Mouse (Mus musculus): ENCODE results near the gene Rps29. TPM values are rescaled to one million over a fixed set of nuclear protein-coding genes. Genes with fewer than 3 reads are reported as not detected.
"Not testable (repeated sequence)": the region's sequence is repeated elsewhere in the genome, so short reads cannot be mapped to it uniquely, and the experiment has no call there.

The Rps29 gene
- total RNA-seq, 1 experiment from 2014 or later = 1,456 TPM

- no peak for DNase-seq
Measured at GRCm38 (mm10) chr12:69179371-69179770, 20.4 kb upstream of the Rps29 start.

DNA sequence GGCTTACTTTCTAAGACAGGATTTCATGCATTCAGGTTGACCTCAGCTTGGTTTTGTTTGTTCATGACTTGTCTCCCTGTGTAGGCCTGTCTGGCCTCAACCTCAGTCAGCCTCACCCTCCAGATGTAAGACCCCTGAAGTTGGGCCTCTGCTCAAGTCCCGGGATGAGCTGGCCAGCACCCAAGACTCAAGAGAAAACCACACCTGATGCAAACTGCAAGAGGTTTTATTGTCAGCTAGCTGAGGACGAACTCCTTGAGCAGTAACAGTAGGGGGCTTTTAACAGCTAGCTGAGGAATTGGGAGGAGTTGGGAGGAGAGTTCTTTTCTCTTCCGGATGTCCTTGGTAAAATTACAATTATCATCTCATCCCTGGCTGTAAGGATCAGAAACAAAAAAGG is 18.5 kb upstream of the Rps29 start:
- no peak for DNase-seq

DNA sequence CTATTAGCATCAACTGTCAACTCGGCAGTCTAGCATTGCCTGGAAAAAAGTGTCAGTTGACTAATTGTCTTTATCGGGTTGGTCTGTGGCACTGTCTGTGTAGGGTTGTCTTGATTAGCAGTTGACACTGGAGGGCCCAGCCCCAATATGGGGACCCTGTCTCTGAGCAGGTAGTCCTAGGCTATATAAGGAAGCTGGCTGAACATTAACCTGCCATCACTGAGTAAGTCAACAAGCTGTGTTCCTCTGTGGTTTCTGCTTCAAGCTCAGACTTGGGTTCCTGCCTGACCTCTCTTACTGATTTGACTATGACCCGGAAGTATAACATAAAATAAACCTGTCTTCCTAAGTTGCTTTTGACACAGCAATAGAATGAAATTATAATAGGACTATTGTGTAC is 17.0 kb upstream of the Rps29 start:
- no peak for DNase-seq

DNA sequence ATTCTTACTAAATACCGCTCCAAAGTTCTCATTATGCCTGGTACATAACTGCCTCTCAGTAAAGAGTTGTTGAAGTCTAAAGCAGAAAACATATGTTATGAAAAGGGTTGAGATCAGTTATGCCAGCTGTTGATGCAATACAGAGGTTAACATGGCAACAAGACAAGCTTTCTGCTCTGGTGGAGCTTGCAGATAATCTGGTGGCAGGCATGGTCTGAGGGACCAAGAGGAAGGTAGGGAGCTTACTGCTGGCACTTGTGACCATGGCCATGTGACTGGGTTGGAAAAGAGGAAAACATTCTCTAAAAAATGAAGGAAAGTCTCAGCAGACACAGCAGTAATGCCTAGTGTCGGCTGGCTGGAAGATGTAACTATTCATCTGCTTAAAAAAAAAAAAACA is 12.3 kb upstream of the Rps29 start:
- DNase-seq = no peak

- DNase-seq = peak; percentile 91
Measured at GRCm38 (mm10) chr12:69168461-69169106, 9.6 kb upstream of the Rps29 start, which contains the start of gene Lrr1. Lrr1 (plus strand) TSS chr12:69168814.

GRCm38 (mm10) chr12:69167656-69168460 is 8.9 kb upstream of the Rps29 start:
- DNase-seq = no peak

DNA sequence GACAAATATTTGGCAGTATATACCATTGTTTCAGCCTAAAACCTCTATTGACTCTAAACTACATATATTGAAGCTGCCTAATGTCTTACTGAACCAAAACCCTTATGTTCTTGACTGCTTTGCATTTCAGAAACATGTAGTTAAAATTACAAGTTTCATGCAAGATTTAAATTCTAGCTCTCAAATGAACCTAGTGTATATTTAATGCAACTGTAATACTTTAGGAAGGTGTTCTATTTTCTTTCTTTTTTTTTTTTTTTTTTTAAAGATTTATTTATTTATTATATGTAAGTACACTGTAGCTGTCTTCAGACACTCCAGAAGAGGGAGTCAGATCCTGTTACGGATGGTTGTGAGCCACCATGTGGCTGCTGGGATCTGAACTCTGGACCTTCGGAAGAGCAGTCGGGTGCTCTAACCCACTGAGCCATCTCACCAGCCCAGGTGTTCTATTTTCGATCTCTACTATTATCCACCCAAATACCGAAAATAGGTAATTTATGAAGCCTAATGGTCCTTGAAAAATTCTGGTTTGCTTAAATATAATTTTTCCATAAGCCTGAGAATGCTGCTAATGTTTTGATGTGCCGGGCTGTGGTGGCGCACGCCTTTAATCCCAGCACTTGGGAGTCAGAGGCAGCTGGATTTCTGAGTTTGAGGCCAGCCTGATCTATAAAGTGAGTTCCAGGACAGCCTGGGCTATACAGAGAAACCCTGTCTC is 8.0 kb upstream of the Rps29 start:
- DNase-seq = not testable (repeated sequence)

DNA sequence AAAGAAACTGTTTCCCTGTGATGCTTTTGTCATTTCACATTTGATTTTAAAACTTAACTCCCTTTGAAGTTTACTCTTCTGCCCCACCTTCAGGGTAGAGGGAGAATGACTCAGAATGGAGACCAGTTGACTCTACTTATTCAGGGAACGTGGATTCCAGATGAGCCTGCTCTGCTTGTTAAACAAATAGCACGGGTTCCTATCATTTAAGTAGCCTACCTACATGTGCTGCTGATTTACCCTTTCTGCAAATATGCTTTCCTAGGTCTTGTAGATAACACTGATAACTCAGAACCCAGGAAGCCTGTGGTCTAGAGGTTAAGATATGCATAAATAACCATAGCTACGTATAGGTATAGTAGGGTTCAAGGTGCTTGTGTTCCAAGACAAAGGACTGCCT is 5.9 kb upstream of the Rps29 start:
- DNase-seq = no peak

DNA sequence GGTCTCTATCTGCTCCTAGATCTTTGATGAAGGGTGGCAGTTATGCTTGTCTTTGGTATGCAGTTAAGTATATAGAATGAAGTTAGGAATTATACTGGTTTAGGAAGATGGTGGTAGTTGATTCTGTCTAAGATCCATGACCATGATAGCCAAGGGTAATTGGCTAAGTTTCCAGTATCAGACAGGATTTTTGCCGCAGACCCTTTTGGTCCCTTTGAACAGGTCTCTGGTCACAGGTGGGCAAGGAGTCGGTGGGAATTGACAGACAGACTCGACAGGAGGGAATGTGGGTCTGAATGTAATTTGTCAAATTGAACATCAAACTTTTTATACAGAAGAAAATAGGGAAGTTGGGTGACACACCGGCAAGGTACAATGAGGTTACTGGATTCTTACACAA is 4.6 kb upstream of the Rps29 start:
- DNase-seq = not testable (repeated sequence)

DNA sequence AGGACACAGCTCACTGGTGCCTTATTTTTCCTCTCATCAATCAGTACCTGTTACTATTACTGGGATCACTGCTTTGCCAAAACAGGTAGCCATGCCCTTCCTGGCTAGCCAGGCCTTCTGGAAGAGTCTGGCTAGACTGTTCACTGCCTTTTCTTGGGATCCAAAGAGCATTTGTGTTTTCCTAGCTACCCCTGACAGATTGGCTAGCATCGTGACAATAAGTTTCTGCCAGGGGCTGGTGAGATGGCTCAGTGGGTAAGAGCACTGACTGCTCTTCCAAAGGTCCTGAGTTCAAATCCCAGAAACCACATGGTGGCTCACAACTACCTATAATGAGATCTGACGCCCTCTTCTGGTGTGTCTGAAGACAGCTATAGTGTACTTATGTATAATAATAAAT is 1.7 kb upstream of the Rps29 start:
- not testable (repeated sequence) for DNase-seq

GRCm38 (mm10) chr12:69159578-69159940 is 573 bp upstream of the Rps29 start:
- no peak for DNase-seq

- no peak for DNase-seq
Measured at GRCm38 (mm10) chr12:69158366-69158764, 621 bp downstream of the Rps29 start.

DNA sequence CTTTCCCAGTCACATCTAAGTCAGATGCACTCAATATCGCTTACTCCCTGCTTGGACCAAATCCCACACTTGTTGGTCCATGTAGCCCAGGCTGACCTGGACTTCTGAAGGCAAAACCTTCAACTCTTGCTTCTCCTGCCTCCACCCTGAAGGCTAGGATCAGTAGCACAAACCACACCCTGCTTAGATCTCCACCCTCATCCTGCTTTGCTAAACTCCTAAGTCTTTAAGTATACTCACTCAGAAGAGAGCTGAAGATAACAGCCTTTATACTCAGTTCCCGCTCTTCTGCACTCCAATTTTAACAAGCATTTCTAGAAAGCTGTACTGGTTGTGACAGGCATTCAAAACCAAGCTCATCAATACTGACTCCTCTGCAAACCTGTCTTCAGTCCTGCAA is 1.9 kb downstream of the Rps29 start:
- no peak for DNase-seq

DNA sequence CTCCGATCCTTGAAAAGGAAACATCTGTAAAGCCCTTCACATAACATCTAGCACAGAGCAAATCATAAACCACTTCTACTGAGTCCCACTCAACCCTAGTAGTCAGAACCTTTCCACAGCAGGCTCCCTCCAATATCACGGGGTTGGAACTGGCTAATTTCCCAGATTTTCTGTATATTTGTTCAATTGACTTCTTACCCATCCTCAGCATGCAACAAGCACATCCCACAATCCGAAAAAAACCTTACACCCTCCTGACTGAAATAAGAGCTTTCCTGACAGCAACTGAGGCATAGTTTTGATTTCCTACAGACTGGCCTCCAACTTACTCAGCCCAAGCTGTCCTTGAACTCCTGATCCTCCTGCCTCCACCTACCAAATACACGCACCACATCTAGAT is 2.5 kb downstream of the Rps29 start:
- no peak for DNase-seq

DNA sequence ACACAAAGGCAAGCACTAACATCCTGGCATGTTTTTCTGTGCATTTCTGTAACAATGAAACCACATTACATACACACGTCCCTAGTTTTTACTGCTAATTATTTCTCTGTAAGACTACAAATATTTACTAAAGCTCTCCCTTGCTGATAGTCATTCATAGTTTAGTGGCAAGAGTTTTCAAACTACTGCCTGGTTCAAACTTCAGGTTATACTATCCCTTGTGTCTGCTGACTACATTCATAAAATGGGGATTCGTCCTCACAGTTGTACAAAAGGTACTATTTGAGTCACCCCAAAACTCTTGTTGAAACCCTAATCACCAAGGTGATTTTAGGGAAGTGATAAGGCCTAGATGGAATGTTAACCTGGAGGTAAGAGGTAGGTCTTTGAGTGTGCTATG is 3.1 kb downstream of the Rps29 start:
- DNase-seq = no peak

DNA sequence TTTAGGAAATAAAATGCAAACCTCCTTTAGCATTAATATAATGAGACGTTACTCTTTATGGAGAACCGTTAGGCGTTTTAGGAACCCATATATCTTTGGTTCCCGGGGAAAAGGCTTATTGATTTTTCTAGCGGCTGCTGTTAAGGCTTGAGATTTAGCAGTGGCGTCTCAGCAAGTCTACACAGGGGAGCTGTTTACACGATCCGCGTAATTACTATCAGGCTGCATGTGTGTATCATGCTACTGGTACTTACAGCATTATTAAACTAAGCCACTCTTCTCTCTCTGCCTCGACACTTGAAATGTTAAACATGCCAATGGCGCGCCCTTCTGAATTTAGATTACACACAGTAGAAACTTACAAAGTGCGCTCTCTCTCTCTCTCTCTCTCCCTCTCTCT is 8.9 kb downstream of the Rps29 start:
- no peak for DNase-seq

GRCm38 (mm10) chr12:69147166-69147735 is 11.7 kb downstream of the Rps29 start:
- no peak for DNase-seq

GRCm38 (mm10) chr12:69143460-69143859 is 15.5 kb downstream of the Rps29 start:
- DNase-seq = no peak

- DNase-seq = no peak
Measured at GRCm38 (mm10) chr12:69139841-69140240, 19.1 kb downstream of the Rps29 start.

GRCm38 (mm10) chr12:69139201-69139600 is 19.8 kb downstream of the Rps29 start:
- DNase-seq = no peak

GRCm38 (mm10) chr12:69131981-69132380 is 27.0 kb downstream of the Rps29 start:
- peak; percentile 62 for DNase-seq

- no peak for DNase-seq
Measured at GRCm38 (mm10) chr12:69131267-69131666, 27.7 kb downstream of the Rps29 start.

DNA sequence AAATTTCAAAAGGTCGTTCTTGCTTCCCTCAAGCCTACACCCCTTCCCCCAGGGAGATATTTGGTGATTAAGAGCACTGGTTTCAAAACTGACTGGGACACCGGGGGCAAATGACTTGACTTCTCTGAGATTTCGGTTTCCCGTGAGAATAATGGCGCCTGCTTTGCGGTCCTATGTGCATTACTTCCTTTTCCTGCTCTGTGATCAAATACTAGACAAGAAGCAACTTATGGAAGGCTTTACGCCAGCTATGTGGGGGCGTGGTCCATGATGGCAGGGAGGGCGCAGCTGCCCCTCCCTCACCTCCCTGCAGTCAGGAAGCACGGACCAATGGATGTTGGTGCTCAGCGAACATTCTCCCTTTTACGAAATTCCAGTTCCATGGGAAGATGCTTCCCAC is 28.5 kb downstream of the Rps29 start:
- DNase-seq = no peak
